Mouse (Mus musculus) heart, postnatal 0 days (tissue): ENCODE measurements at regions not wholly inside any gene's neighbourhood (a gene's known extent, or its start where the extent isn't known, plus 50 kb on each side); places are given as distances from the start of the nearest gene placed in this dataset.

ENCODE experiments used
- ATAC-seq: fragments of 200-750 bp; cut with Nextera tagmentation; 2 replicates; pipeline ENCODE4 v1.8.0; 2017; ENCODE audit warnings: low read depth, moderate number of reproducible peaks, moderate library complexity; ENCODE audit not compliant: insufficient read depth
- DNase-seq: peaks from one replicate; pipeline ENCODE4 v3.0.0-alpha.2; 2016; ENCODE audit warnings: low spot score
- H3K27ac ChIP-seq: fragments of 300-500 bp; sonication (generic); 2 replicates; pipeline ENCODE4 v1.5.1; 2014; ENCODE audit warnings: low read depth, mild to moderate bottlenecking
- H3K27me3 ChIP-seq: fragments of 300-500 bp; sonication (generic); 2 replicates; pipeline ENCODE4 v1.6.1; 2014; ENCODE audit warnings: low read length, mixed read lengths; ENCODE audit not compliant: control insufficient read depth, insufficient read depth
- H3K36me3 ChIP-seq: fragments of 300-500 bp; sonication (generic); replicated peaks from 2 replicates; pipeline ENCODE4 v1.6.1; 2014; ENCODE audit warnings: low read length, mixed read lengths; ENCODE audit not compliant: control insufficient read depth, insufficient read depth
- H3K4me1 ChIP-seq: fragments of 300-500 bp; sonication (generic); 2 replicates; pipeline ENCODE4 v1.6.1; 2014; ENCODE audit warnings: antibody characterized with exemption; ENCODE audit not compliant: control insufficient read depth, insufficient read depth
- H3K4me2 ChIP-seq: fragments of 300-500 bp; sonication (generic); 2 replicates; pipeline ENCODE4 v1.6.1; 2014; ENCODE audit warnings: low read depth, mild to moderate bottlenecking, low read length, moderate library complexity
- H3K4me3 ChIP-seq: fragments of 300-500 bp; sonication (generic); 2 replicates; pipeline ENCODE4 v1.5.1; 2014; ENCODE audit warnings: low read depth, low read length
- H3K9ac ChIP-seq: fragments of 300-500 bp; sonication (generic); replicated peaks from 2 replicates; pipeline ENCODE4 v1.6.1; 2014; ENCODE audit warnings: low read depth, low read length, mixed read lengths
- H3K9me3 ChIP-seq: fragments of 300-500 bp; sonication (generic); replicated peaks from 2 replicates; pipeline ENCODE4 v1.6.1; 2016; ENCODE audit warnings: low read length; ENCODE audit not compliant: control insufficient read depth
- CTCF ChIP-seq: IDR thresholded peaks from 2 replicates; pipeline ENCODE4 v1.5.1; 2016; ENCODE audit warnings: antibody characterized with exemption, control low read depth, low read depth
- EP300 ChIP-seq: IDR thresholded peaks from 2 replicates; pipeline ENCODE4 v1.6.1; 2016; ENCODE audit warnings: antibody characterized with exemption, low read depth
- WGBS: fragments of 180-500 bp; shearing (Covaris S2); extraction: QIAGEN DNeasy Blood & Tissue Kit; methylation state at CpG from one replicate; pipeline ENCODE4 v1.1.7; 2014; 5-methylcytosine and 5-hydroxymethylcytosine counted together

DNA sequence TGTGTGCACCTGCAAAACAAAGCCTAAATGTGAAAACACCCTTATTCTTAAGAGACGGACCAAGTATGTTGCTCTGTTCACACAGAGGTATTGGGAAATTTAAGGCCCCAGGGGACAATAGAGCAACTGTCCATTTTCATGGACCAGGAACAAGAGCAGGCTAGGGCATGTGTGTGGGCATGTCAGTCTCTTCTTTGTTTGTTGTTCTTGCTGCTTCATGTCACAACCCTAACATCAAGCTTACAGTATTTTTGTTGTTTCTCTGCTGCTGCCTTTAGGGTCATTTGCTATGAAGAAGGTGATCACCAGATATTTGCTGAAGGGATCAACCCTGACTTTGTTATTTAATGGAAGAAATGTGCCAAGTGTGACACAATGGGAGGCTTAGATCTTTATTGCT is 96.4 kb upstream of the Slc22a23 start:
- H3K27ac ChIP-seq = no peak overlapping the region
- no peak overlapping the region for H3K4me2 ChIP-seq
- DNase-seq (no peak), ATAC-seq (no peak)
- H3K9ac ChIP-seq = no peak overlapping the region
- H3K4me3 ChIP-seq = no peak overlapping the region
- H3K4me1 ChIP-seq = no peaks in the 10 kb centered on the region
- H3K9me3 ChIP-seq = no peaks in the 10 kb centered on the region
- TF ChIP-seq EP300 = no peak
- TF ChIP-seq CTCF = no peak
- H3K36me3 ChIP-seq = no peaks in the 10 kb centered on the region
- WGBS = 71% methylated on average over 1 of the region's 1 CpGs
- no peaks in the 10 kb centered on the region for H3K27me3 ChIP-seq

- DNase-seq = no peak
- Histone ChIP-seq H3K36me3 (no peaks in the 10 kb centered on the region), H3K9me3 (no peaks in the 10 kb centered on the region), H3K4me1 (no peaks in the 10 kb centered on the region), H3K9ac (no peak overlapping the region), H3K4me3 (no peak overlapping the region), H3K27me3 (0 out of 2 replicates have a peak, but pooled peaks cover 3% of the 10 kb centered on the region), H3K4me2 (no peak overlapping the region), H3K27ac (no peak overlapping the region)
- 95% methylated on average over 1 of the region's 1 CpGs for WGBS
- no peak for ATAC-seq
- TF ChIP-seq CTCF (no peak), EP300 (no peak)
Observed at GRCm38 (mm10) chr13:34427527-34427926, 82.5 kb upstream of the Slc22a23 start.

GRCm38 (mm10) chr13:34424921-34425320 is 79.9 kb upstream of the Slc22a23 start:
- Histone ChIP-seq H3K9ac (no peak overlapping the region), H3K4me2 (no peak overlapping the region), H3K27ac (no peak overlapping the region), H3K36me3 (no peaks in the 10 kb centered on the region), H3K27me3 (0 out of 2 replicates have a peak, but pooled peaks cover 3% of the 10 kb centered on the region), H3K4me1 (no peaks in the 10 kb centered on the region), H3K9me3 (no peaks in the 10 kb centered on the region), H3K4me3 (no peak overlapping the region)
- DNase-seq (no peak), ATAC-seq (no peak)
- 49% methylated on average over 3 of the region's 3 CpGs for WGBS
- TF ChIP-seq CTCF (no peak), EP300 (no peak)

DNA sequence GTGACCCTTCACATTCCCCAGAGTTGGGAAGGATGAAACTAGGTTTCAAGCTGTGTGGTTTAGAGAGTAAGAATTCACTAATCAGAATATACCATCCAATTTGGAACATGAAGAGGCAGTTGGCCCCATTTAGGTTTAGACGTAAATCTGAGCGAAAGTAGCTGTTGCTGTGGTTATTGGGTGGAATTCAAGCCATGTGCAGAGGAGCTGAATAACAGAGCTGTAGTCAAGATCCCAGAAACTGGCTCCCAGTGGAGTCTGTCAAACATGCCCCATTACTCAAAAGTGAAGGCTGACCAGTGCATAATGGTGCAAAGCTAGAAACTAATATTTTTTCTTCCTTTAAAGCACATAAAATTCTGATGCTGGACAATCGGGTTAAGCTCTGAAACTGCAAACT is 76.7 kb upstream of the Slc22a23 start:
- ATAC-seq (no peak), DNase-seq (no peak)
- no peak for TF ChIP-seq CTCF
- no peak for TF ChIP-seq EP300
- H3K27me3 ChIP-seq = 0 out of 2 replicates have a peak, but pooled peaks cover 3% of the 10 kb centered on the region
- 79% methylated on average over 3 of the region's 3 CpGs for WGBS
- no peak overlapping the region for H3K9ac ChIP-seq
- H3K4me1 ChIP-seq = no peaks in the 10 kb centered on the region
- no peak overlapping the region for H3K4me2 ChIP-seq
- no peak overlapping the region for H3K27ac ChIP-seq
- no peak overlapping the region for H3K4me3 ChIP-seq
- H3K9me3 ChIP-seq = no peaks in the 10 kb centered on the region
- H3K36me3 ChIP-seq = no peaks in the 10 kb centered on the region

GRCm38 (mm10) chr13:34420341-34421156 is 75.6 kb upstream of the Slc22a23 start:
- H3K27ac ChIP-seq = no peak overlapping the region
- no peaks in the 10 kb centered on the region for H3K4me1 ChIP-seq
- 69% methylated on average over 8 of the region's 8 CpGs for WGBS
- no peaks in the 10 kb centered on the region for H3K36me3 ChIP-seq
- TF ChIP-seq CTCF (no peak), EP300 (no peak)
- H3K27me3 ChIP-seq = 0 out of 2 replicates have a peak, but pooled peaks cover 3% of the 10 kb centered on the region
- H3K9ac ChIP-seq = no peak overlapping the region
- DNase-seq (no peak), ATAC-seq (no peak)
- no peak overlapping the region for H3K4me3 ChIP-seq
- no peaks in the 10 kb centered on the region for H3K9me3 ChIP-seq
- no peak overlapping the region for H3K4me2 ChIP-seq
